Mouse (Mus musculus): ENCODE data around the gene Nop56.

DNA sequence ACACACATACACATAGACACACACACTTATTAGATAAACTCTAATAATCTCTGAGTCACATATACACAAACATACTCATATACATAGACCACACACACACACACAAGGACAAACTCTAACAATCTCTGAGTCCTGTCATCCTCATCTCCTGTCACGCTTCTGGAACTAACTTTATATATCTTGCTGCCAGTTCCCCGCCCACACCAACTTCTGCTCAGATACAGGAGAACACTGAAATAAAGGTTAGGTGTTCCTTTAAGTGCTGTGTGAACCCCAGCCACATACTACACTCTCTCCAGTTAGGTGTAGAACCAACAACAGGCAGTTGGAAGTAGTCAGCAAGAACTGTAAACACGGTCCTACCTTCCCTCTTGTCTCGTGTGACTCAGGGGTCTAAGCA, 13.4 kb upstream of the Nop56 start:
- TF ChIP-seq CTCF (IDR thresholded peaks at IDR 0.05; ENCODE audit: extremely low read depth, insufficient read length, insufficient replicate concordance, low read depth, low read length) (no peak), POLR2A (IDR thresholded peaks at IDR 0.05; ENCODE audit: low read depth, low read length) (no peak)
